Mouse (Mus musculus): ENCODE results near the gene H1foo.

- TF ChIP-seq CTCF (IDR thresholded peaks at IDR 0.05; ENCODE audit: borderline replicate concordance, insufficient read depth, low read length) (no peak), POLR2A (IDR thresholded peaks at IDR 0.05; ENCODE audit: low read depth, low read length) (no peak)
These were observed 28.6 kb downstream of the H1foo start for GRCm38 (mm10) chr6:115973139-115973875.

All from embryonic fibroblast, embryonic 13.5 days (primary cell).